ENCODE assay signal across 14 mouse cellular contexts in the genomic region with DNA sequence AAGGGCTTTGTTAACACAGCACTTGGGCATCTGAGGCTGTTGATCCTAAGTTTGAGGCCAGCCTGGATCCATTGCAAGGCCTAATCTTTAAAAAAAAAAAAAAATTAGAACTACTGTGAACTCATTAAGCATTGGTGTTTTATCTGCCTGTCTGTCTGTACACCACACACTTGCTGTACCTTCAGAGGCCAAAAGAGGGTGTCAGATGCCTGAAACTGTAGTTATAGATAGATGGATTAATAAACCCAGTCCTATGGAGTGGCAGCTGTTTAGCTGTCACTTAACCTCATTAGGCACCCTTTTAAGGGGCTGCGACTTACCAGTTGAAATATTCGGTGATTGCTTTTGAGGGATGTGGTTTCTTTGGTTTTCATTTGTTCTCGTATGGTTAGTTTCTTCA. TPM values are rescaled to one million over a fixed set of nuclear protein-coding genes. Genes with fewer than 3 reads are reported as not detected.
DNase-seq lines count a peak whose midpoint lies in the region; ATAC-seq and TF ChIP-seq lines count a peak whose summit lies in the region.
"Had no signal": no experiment of that assay in that cellular context is flagged by ENCODE, and none has a peak within 500 bp of the region (broad histone marks: within the 10 kb centered on the region; RNA-seq: fewer than 3 reads in every experiment).

No protein-coding gene starts in this region.

- no peak for ATAC-seq in kidney, postnatal 0 days (replicated peaks; ENCODE audit: low FRiP score, low read depth)
- ATAC-seq in kidney, embryonic 14.5 days (ENCODE audit: low FRiP score, low TSS enrichment) = no peak
- peak; percentile 58; the same call in 1 of the 2 replicates for ATAC-seq in common myeloid progenitor, adult 5-6 weeks (replicated peaks; ENCODE audit: low read depth, poor library complexity, severe bottlenecking)
- no peak for ATAC-seq in stomach, postnatal 0 days (ENCODE audit: low FRiP score, low TSS enrichment)

- H3K4me1 ChIP-seq in kidney, postnatal 0 days (replicated peaks; ENCODE audit: insufficient read depth, low read length) = no peaks in the 10 kb centered on the region
- H3K4me1 ChIP-seq in kidney, embryonic 14.5 days (ENCODE audit: control insufficient read depth, insufficient read depth, low read length) = no peaks in the 10 kb centered on the region
- no peaks in the 10 kb centered on the region for H3K4me1 ChIP-seq in stomach, postnatal 0 days (replicated peaks; ENCODE audit: control insufficient read depth, insufficient read depth)
- H3K4me1 ChIP-seq: heart, embryonic 10.5 days; hindbrain, embryonic 12.5 days; liver, embryonic 13.5 days; neural tube, embryonic 13.5 days had no signal

- H3K27ac ChIP-seq in kidney, postnatal 0 days = no peak overlapping the region
- no peak overlapping the region for H3K27ac ChIP-seq in kidney, embryonic 14.5 days (ENCODE audit: low read depth, low read length)
- H3K27ac ChIP-seq in stomach, postnatal 0 days (replicated peaks) = no peak overlapping the region
- H3K27ac ChIP-seq: heart, embryonic 10.5 days; hindbrain, embryonic 12.5 days; liver, embryonic 13.5 days; neural tube, embryonic 13.5 days had no signal

- WGBS in kidney, postnatal 0 days = 92% methylated on average over 3 of the region's 3 CpGs
- WGBS in kidney, embryonic 14.5 days = 87% methylated on average over 3 of the region's 3 CpGs
- WGBS in stomach, postnatal 0 days = 78% methylated on average over 3 of the region's 3 CpGs

- peak; percentile 43; the same call in 1 of the 2 replicates for TF ChIP-seq CTCF in kidney, postnatal 0 days (IDR thresholded peaks at IDR 0.05; ENCODE audit: low read depth)
- peak; percentile 61 for TF ChIP-seq CTCF in stomach, postnatal 0 days (IDR thresholded peaks at IDR 0.05; ENCODE audit: low read depth)

- no peak overlapping the region for H3K4me2 ChIP-seq in kidney, postnatal 0 days (ENCODE audit: low read length)
- H3K4me2 ChIP-seq in kidney, embryonic 14.5 days (replicated peaks; ENCODE audit: low read depth, low read length) = no peak overlapping the region
- H3K4me2 ChIP-seq in stomach, postnatal 0 days (replicated peaks; ENCODE audit: low read depth) = no peak overlapping the region
- H3K4me2 ChIP-seq: hindbrain, embryonic 12.5 days; liver, embryonic 13.5 days; neural tube, embryonic 13.5 days had no signal

- no peaks in the 10 kb centered on the region for H3K27me3 ChIP-seq in kidney, postnatal 0 days (ENCODE audit: insufficient read depth, low read length)
- no peaks in the 10 kb centered on the region for H3K27me3 ChIP-seq in kidney, embryonic 14.5 days (ENCODE audit: control insufficient read depth, insufficient read depth, low read length)
- no peaks in the 10 kb centered on the region for H3K27me3 ChIP-seq in stomach, postnatal 0 days (ENCODE audit: control insufficient read depth, insufficient read depth, low read length)
- H3K27me3 ChIP-seq: hindbrain, embryonic 12.5 days; liver, embryonic 13.5 days; neural tube, embryonic 13.5 days had no signal

- H3K9me3 ChIP-seq in kidney, postnatal 0 days (replicated peaks; ENCODE audit: low read length) = no peaks in the 10 kb centered on the region
- H3K9me3 ChIP-seq in kidney, embryonic 14.5 days (ENCODE audit: control insufficient read depth, low read length) = no peaks in the 10 kb centered on the region
- H3K9me3 ChIP-seq in stomach, postnatal 0 days (ENCODE audit: control insufficient read depth, low read length) = no peaks in the 10 kb centered on the region
- H3K9me3 ChIP-seq: heart, embryonic 10.5 days; hindbrain, embryonic 12.5 days; liver, embryonic 13.5 days; neural tube, embryonic 13.5 days had no signal

- no peak for DNase-seq in kidney, postnatal 0 days (ENCODE audit: low spot score)
- DNase-seq in thymus, postnatal 14 days = peak; percentile 32
- DNase-seq in thymus, postnatal 36 days = no peak
- DNase-seq in stomach, postnatal 0 days (ENCODE audit: low spot score) = no peak
- DNase-seq in kidney, adult 11 months = no peak
- DNase-seq in MN1 (ENCODE audit: low spot score) = no peak
- DNase-seq: kidney, postnatal 14 days; liver, embryonic 13.5 days; right cerebral cortex, postnatal 14 days had no signal

- no peak overlapping the region for H3K4me3 ChIP-seq in kidney, postnatal 0 days (replicated peaks; ENCODE audit: low read depth, low read length)
- no peak overlapping the region for H3K4me3 ChIP-seq in kidney, embryonic 14.5 days (ENCODE audit: low read length)
- no peak overlapping the region for H3K4me3 ChIP-seq in stomach, postnatal 0 days (ENCODE audit: low read depth, low read length)
- H3K4me3 ChIP-seq: heart, embryonic 10.5 days; hindbrain, embryonic 12.5 days; liver, embryonic 13.5 days; neural tube, embryonic 13.5 days had no signal

- TF ChIP-seq EP300 in stomach, postnatal 0 days (optimal IDR thresholded peaks at IDR 0.05) = no peak

- H3K9ac ChIP-seq in kidney, postnatal 0 days (ENCODE audit: low read depth, low read length) = no peak overlapping the region
- no peak overlapping the region for H3K9ac ChIP-seq in kidney, embryonic 14.5 days (ENCODE audit: low read depth, low read length)
- H3K9ac ChIP-seq in stomach, postnatal 0 days (ENCODE audit: low read length) = no peak overlapping the region
- H3K9ac ChIP-seq: hindbrain, embryonic 12.5 days; liver, embryonic 13.5 days; neural tube, embryonic 13.5 days had no signal

- H3K36me3 ChIP-seq in kidney, postnatal 0 days (ENCODE audit: insufficient read depth, low read length) = peaks cover 68% of the 10 kb centered on the region
- peaks cover 81% of the 10 kb centered on the region for H3K36me3 ChIP-seq in kidney, embryonic 14.5 days (ENCODE audit: control insufficient read depth, insufficient read depth, low read length)
- peaks cover 28% of the 10 kb centered on the region for H3K36me3 ChIP-seq in stomach, postnatal 0 days (ENCODE audit: control insufficient read depth, insufficient read depth, low read length)

RNA-seq across cellular contexts. Expression of a gene that starts 41.6 kb away (rescaled TPM):
- polyA plus RNA-seq in kidney, postnatal 0 days (2015; fragmentation: Nextera tagmentation; extraction: Ambion mirVana) = 19.4 and 21.0 TPM in 2 replicates
- 18.1 and 22.9 TPM in 2 replicates for polyA plus RNA-seq in kidney, embryonic 14.5 days (2014; fragmentation: Nextera tagmentation; extraction: Ambion mirVana)
- total RNA-seq in common myeloid progenitor, adult 5-6 weeks (2017) = 16.0 and 18.2 TPM in 2 replicates
- 7.9 and 8.6 TPM in 2 replicates for polyA plus RNA-seq in stomach, postnatal 0 days (2015; fragmentation: Nextera tagmentation; extraction: Ambion mirVana)

RNA-seq across cellular contexts. Expression of a gene that starts 53.0 kb away (rescaled TPM):
- polyA plus RNA-seq in kidney, postnatal 0 days (2015; fragmentation: Nextera tagmentation; extraction: Ambion mirVana) = 25.7 and 26.7 TPM in 2 replicates
- 16.1 and 22.6 TPM in 2 replicates for polyA plus RNA-seq in kidney, embryonic 14.5 days (2014; fragmentation: Nextera tagmentation; extraction: Ambion mirVana)
- 1.6 and 2.6 TPM in 2 replicates for total RNA-seq in common myeloid progenitor, adult 5-6 weeks (2017)
- polyA plus RNA-seq in stomach, postnatal 0 days (2015; fragmentation: Nextera tagmentation; extraction: Ambion mirVana) = 24.3 and 26.7 TPM in 2 replicates
